Mouse (Mus musculus): ENCODE results near the gene Cfap20.

The Cfap20 gene

GRCm38 (mm10) chr8:95434686-95435439, at the start of gene Cfap20:
Gene Cfap20, minus strand, starts transcription at chr8:95434869.
- peak; percentile 100 for DNase-seq (ENCODE audit: low read depth, low spot score)

DNA sequence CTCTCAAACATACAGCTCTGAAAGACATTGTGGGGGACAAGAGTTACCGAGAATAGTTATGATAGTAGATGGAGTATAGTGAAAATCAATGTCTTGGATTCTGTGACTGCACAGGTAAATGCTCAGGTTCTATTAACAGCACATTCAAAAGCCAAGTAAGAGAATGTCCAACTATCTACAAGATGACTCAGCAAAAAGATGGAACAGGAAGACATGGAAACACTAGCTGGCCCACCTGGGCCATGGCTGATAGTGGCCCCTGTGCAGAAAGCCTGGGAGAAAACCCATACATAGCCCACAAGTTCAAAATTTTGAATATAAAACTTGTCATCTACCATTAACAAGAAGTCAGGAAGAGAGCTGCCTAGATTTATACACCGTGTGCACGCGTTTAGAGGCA, 35.3 kb upstream of the Cfap20 start:
- no peak for DNase-seq (ENCODE audit: low read depth, low spot score)

- peak; percentile 18 for DNase-seq (ENCODE audit: low read depth, low spot score)
Measured at GRCm38 (mm10) chr8:95468995-95469394, 34.3 kb upstream of the Cfap20 start.

DNA sequence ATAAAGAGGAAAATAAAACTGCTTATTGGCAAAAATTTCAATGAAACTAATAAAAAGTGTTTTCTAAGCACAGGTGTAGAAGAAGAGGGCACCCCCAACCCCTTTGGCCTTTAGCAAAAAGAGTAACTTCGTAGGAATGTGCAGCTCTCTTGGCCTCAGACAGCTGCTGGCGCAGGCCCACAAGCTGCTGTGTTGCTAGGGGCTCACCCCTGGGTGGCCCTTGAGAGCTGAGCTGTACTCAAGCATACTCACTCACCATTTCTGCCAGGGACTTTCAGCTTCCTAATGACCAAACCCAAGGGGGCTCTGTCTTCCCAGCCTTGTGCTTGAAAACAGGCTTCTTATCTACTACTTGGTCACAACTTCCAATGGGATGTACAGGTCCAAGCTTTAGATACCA, 31.9 kb upstream of the Cfap20 start:
- no peak for DNase-seq (ENCODE audit: low read depth, low spot score)

GRCm38 (mm10) chr8:95452518-95452917, 17.8 kb upstream of the Cfap20 start:
- DNase-seq (ENCODE audit: low read depth, low spot score): no peak

GRCm38 (mm10) chr8:95450271-95450670, 15.6 kb upstream of the Cfap20 start:
- no peak for DNase-seq (ENCODE audit: low read depth, low spot score)

DNA sequence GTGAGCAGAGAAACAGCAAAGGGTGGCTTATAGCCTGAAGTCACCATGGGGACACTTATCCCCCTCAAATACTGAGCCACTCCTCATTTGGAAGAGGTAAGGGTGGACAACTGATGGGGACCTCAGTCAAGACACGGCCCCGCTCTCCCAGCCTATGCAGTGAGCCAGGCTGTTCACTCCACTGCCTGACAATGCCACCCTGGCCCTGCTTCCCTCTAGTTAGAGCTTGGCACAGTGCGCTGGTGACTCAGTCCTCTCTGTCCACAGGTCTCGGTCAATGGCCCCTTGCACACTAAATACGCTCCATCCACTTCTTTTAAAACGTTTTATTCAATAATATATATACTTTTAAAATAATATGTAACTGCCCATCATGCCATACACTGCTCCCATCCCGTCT, 13.0 kb upstream of the Cfap20 start:
- DNase-seq (ENCODE audit: low read depth, low spot score): no peak

DNA sequence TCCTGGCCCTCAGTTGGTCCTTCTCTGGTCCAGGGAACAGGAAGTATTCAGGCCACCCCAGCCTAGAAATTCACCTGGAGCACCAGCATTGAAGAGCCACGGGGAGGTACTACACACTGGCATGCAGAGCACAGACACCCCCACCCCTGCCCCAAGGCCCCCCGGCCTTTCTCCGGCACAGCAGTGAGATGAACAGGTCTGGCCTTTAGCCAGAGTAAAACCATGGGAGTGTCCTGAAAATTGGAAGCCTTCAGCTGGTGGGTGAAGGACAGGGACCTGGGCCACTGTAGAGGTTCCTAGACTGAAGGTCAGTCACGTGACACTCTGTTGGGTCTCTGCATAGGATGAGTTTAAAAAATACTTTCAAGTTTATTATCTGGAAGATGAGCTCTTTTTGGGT, 10.4 kb upstream of the Cfap20 start:
- no peak for DNase-seq (ENCODE audit: low read depth, low spot score)

- peak; percentile 54 for DNase-seq (ENCODE audit: low read depth, low spot score)
Measured at GRCm38 (mm10) chr8:95441491-95442039, 6.9 kb upstream of the Cfap20 start.

- no peak for DNase-seq (ENCODE audit: low read depth, low spot score)
Measured at GRCm38 (mm10) chr8:95440168-95440709, 5.6 kb upstream of the Cfap20 start.

DNA sequence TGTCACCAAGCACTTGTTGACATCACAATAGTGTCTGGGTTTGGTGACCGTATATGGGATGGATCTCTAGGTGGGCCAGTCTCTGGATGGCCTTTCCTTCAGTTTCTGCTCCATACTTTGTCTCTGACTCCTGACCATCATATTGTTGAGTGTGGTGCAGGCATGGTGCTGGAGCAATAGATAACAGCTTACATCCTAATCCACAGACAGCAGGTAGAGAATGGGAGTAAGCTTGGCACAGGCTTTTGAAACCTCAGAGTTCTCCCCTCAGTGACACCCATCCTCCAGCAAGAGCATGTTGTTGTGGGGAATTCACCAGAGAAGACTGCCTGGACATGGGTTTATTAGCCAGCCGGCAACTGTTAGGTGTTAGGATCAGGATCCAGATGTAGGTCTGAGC, 4.8 kb upstream of the Cfap20 start:
- no peak for DNase-seq (ENCODE audit: low read depth, low spot score)

- DNase-seq (ENCODE audit: low read depth, low spot score): no peak
Measured at GRCm38 (mm10) chr8:95437341-95437992, 2.8 kb upstream of the Cfap20 start.

DNA sequence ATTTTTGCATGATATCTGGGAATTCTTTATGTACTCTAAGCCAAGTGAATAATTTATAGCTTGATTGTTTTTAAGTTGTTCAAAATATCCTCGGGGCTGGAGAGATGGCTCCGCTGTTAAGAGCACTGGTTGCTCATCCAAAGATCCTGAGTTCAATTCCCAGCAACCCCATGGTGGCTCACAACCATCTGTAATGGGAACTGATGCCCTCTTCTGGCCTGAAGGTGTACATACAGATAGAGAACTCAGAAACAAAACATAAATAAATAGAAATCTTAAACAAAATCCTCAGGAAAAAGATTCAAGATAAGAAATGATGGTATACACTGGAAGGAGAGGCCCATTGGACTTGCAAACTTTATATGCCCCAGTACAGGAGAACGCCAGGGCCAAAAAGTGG, 1.3 kb upstream of the Cfap20 start:
- DNase-seq (ENCODE audit: low read depth, low spot score): peak; percentile 23

GRCm38 (mm10) chr8:95435471-95435870, 802 bp upstream of the Cfap20 start:
- no peak for DNase-seq (ENCODE audit: low read depth, low spot score)

GRCm38 (mm10) chr8:95434233-95434632, 436 bp downstream of the Cfap20 start:
- no peak for DNase-seq (ENCODE audit: low read depth, low spot score)

DNA sequence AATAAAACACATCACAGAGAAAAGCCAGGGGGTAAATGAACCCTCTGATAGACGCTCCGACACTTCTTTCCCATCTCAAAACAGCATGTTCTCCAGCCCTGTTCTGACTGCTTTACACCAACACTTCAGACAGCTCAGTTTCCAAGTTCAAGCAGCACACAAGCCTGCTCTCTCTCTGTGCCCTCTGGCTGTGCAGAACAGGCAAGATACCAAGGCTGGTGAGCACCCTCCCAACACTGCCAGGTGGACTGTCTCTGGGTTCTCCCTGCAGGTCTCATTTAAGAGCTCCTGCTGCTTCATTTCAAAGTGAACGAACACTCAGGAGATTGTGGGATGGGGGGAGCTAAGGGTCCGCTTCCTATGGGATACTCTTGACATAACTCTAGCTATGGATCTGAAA, 1.5 kb downstream of the Cfap20 start:
- no peak for DNase-seq (ENCODE audit: low read depth, low spot score)

GRCm38 (mm10) chr8:95432471-95432870, 2.2 kb downstream of the Cfap20 start:
- no peak for DNase-seq (ENCODE audit: low read depth, low spot score)

DNA sequence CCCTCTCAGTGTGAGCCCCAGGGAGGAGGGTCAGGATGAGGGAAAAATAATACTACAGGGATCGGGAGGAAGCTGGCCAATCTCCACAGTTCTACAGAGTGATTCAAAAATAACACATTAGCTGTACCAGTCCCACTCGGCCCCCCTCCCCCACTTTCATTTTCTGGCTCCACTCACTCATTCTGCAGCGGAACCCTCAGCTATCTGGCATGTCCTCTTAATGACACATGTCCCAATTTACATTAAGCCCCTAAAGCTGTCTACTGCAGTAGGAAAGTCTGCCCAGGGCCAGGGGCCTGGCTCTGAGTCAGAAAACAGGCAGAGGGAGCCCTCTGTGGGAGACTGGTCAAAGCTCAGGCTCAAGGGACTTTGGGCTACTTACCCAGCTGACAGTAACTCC, 4.7 kb downstream of the Cfap20 start:
- DNase-seq (ENCODE audit: low read depth, low spot score): peak; percentile 45

DNA sequence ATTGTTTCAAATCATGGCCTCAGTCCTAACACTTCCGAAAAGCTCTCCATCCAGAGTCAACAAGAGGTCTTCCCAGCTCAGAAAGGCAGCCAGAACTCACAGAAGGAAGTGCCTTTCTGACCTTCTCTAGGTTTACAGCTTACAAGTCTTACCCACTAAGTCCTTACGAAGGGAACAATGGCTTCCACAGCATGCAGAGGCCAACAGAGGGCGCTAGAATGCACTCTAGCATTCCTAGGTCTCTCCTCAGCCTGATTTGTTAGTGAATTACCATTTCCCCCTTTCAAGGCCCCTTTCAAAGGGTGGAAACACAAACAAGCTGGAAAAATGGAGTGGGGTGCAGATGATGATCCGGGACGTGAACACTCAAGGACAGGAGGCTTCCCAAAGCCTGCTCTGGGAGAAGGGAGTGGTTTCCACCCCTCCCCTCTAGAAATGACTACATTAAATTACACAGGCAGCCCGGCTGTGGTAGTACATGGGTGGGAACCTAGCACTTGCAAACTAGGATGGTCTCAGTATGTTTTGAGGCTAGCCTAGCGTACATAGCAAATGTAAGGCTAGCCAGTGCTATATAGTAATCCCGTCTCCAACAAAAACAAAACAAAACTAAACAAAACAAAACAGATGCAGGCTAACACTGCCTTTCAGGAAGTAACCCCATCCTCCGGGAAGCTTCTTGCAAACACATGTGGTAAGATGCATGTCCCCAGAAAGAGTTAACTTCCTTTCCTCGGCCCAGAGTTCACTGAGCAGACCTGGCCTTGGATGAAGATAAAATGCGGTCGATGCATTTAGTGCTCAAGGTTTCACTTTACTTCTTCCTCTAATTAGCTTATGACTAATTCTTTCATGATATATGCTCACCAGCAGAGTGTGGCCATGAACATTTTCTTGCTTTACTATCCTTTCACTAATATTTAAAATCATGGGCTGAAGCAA, 6.8 kb downstream of the Cfap20 start:
- DNase-seq (ENCODE audit: low read depth, low spot score): peak; percentile 86

- DNase-seq (ENCODE audit: low read depth, low spot score): no peak
Measured at GRCm38 (mm10) chr8:95426781-95427281, 7.8 kb downstream of the Cfap20 start.

- DNase-seq (ENCODE audit: low read depth, low spot score): no peak
Measured at GRCm38 (mm10) chr8:95424682-95425081, 10.0 kb downstream of the Cfap20 start.
